Mouse (Mus musculus): ENCODE data around the gene Jtb.

GRCm38 (mm10) chr3:90213956-90214684, 17.3 kb upstream of the Jtb start:
- TF ChIP-seq CTCF (IDR thresholded peaks at IDR 0.05; ENCODE audit: borderline replicate concordance, control insufficient read depth, extremely low read depth, insufficient read depth, low read length, poor library complexity) (no peak), POLR2A (IDR thresholded peaks at IDR 0.05; ENCODE audit: control insufficient read depth, extremely low read depth, insufficient read depth, low read length, poor library complexity) (no peak)
